Mouse (Mus musculus): ENCODE results near the gene Csnk1e. TPM values are rescaled to one million over a fixed set of nuclear protein-coding genes. Genes with fewer than 3 reads are reported as not detected.

The Csnk1e gene
- polyA plus RNA-seq, 1 experiment from 2014 or later: 71.5 TPM

GRCm38 (mm10) chr15:79445786-79446654 lies 9.3 kb downstream of the Csnk1e start:
- no peak for ATAC-seq (ENCODE audit: low FRiP score, low TSS enrichment)
- no peak overlapping the region for H3K9ac ChIP-seq (replicated peaks; ENCODE audit: low read length)
- 80% methylated on average over 8 of the region's 8 CpGs for WGBS

GRCm38 (mm10) chr15:79443856-79444410 lies 11.4 kb downstream of the Csnk1e start:
- H3K27ac ChIP-seq (ENCODE audit: low read length): no peak overlapping the region
- H3K9me3 ChIP-seq (ENCODE audit: low read length): no peaks in the 10 kb centered on the region
- no peak for ATAC-seq (ENCODE audit: low FRiP score, low TSS enrichment)
- H3K4me1 ChIP-seq (ENCODE audit: insufficient read depth, low read length): peaks cover 32% of the 10 kb centered on the region
- no peaks in the 10 kb centered on the region for H3K36me3 ChIP-seq (ENCODE audit: insufficient read depth, low read length)
- WGBS: 62% methylated on average over 7 of the region's 7 CpGs
- no peak overlapping the region for H3K9ac ChIP-seq (replicated peaks; ENCODE audit: low read length)
- no peak overlapping the region for H3K4me2 ChIP-seq (replicated peaks; ENCODE audit: low read depth, low read length)
- H3K4me3 ChIP-seq (ENCODE audit: low read length): no peak overlapping the region
- no peaks in the 10 kb centered on the region for H3K27me3 ChIP-seq (ENCODE audit: insufficient read depth, low read length)

More at GRCm38 (mm10) chr15:79445786-79446654, 9.3 kb downstream of the Csnk1e start:
- Histone ChIP-seq H3K9me3 (ENCODE audit: low read length) (no peaks in the 10 kb centered on the region), H3K27ac (ENCODE audit: low read length) (no peak overlapping the region), H3K4me1 (ENCODE audit: insufficient read depth, low read length) (peaks cover 11% of the 10 kb centered on the region), H3K4me2 (replicated peaks; ENCODE audit: low read depth, low read length) (no peak overlapping the region), H3K36me3 (ENCODE audit: insufficient read depth, low read length) (no peaks in the 10 kb centered on the region), H3K4me3 (ENCODE audit: low read length) (no peak overlapping the region), H3K27me3 (ENCODE audit: insufficient read depth, low read length) (no peaks in the 10 kb centered on the region)

- 88% methylated on average over 9 of the region's 9 CpGs for WGBS
- Histone ChIP-seq H3K4me1 (ENCODE audit: insufficient read depth, low read length) (peaks cover 41% of the 10 kb centered on the region), H3K9me3 (ENCODE audit: low read length) (no peaks in the 10 kb centered on the region), H3K36me3 (ENCODE audit: insufficient read depth, low read length) (peaks cover 6% of the 10 kb centered on the region; the same call in 1 of the 2 replicates), H3K9ac (replicated peaks; ENCODE audit: low read length) (no peak overlapping the region), H3K27me3 (ENCODE audit: insufficient read depth, low read length) (no peaks in the 10 kb centered on the region), H3K4me2 (replicated peaks; ENCODE audit: low read depth, low read length) (no peak overlapping the region), H3K27ac (ENCODE audit: low read length) (no peak overlapping the region), H3K4me3 (ENCODE audit: low read length) (no peak overlapping the region)
- no peak for ATAC-seq (ENCODE audit: low FRiP score, low TSS enrichment)
These were observed 12.3 kb downstream of the Csnk1e start for GRCm38 (mm10) chr15:79442961-79443518.

GRCm38 (mm10) chr15:79442257-79442611 lies 13.1 kb downstream of the Csnk1e start:
- 1% methylated on average over 6 of the region's 6 CpGs for WGBS
- H3K27ac ChIP-seq (ENCODE audit: low read length): peak overlapping the region; percentile 91
- peak overlapping the region; percentile 70 for H3K4me3 ChIP-seq (ENCODE audit: low read length)
- peaks cover 13% of the 10 kb centered on the region for H3K36me3 ChIP-seq (ENCODE audit: insufficient read depth, low read length)
- peak overlapping the region; percentile 76 for H3K4me2 ChIP-seq (replicated peaks; ENCODE audit: low read depth, low read length)
- H3K9me3 ChIP-seq (ENCODE audit: low read length): no peaks in the 10 kb centered on the region
- no peaks in the 10 kb centered on the region for H3K27me3 ChIP-seq (ENCODE audit: insufficient read depth, low read length)
- peak overlapping the region; percentile 86 for H3K9ac ChIP-seq (replicated peaks; ENCODE audit: low read length)
- H3K4me1 ChIP-seq (ENCODE audit: insufficient read depth, low read length): peaks cover 48% of the 10 kb centered on the region
- ATAC-seq (ENCODE audit: low FRiP score, low TSS enrichment): peak; percentile 10; the same call in 1 of the 2 replicates

GRCm38 (mm10) chr15:79441331-79442256 lies 13.8 kb downstream of the Csnk1e start:
- peak overlapping the region; percentile 91 for H3K27ac ChIP-seq (ENCODE audit: low read length)
- no peaks in the 10 kb centered on the region for H3K9me3 ChIP-seq (ENCODE audit: low read length)
- WGBS: under 1% methylated on average over 81 of the region's 107 CpGs
- peak overlapping the region; percentile 76 for H3K4me2 ChIP-seq (replicated peaks; ENCODE audit: low read depth, low read length)
- peak; percentile 58 for ATAC-seq (ENCODE audit: low FRiP score, low TSS enrichment)
- no peaks in the 10 kb centered on the region for H3K27me3 ChIP-seq (ENCODE audit: insufficient read depth, low read length)
- peaks cover 54% of the 10 kb centered on the region for H3K4me1 ChIP-seq (ENCODE audit: insufficient read depth, low read length)
- peak overlapping the region; percentile 86 for H3K9ac ChIP-seq (replicated peaks; ENCODE audit: low read length)
- H3K36me3 ChIP-seq (ENCODE audit: insufficient read depth, low read length): peaks cover 18% of the 10 kb centered on the region
- H3K4me3 ChIP-seq (ENCODE audit: low read length): peak overlapping the region; percentile 70

- Histone ChIP-seq H3K27me3 (ENCODE audit: insufficient read depth, low read length) (no peaks in the 10 kb centered on the region), H3K4me2 (replicated peaks; ENCODE audit: low read depth, low read length) (peak overlapping the region; percentile 76), H3K36me3 (ENCODE audit: insufficient read depth, low read length) (peaks cover 18% of the 10 kb centered on the region), H3K9me3 (ENCODE audit: low read length) (no peaks in the 10 kb centered on the region), H3K9ac (replicated peaks; ENCODE audit: low read length) (peak overlapping the region; percentile 86), H3K27ac (ENCODE audit: low read length) (peak overlapping the region; percentile 91), H3K4me3 (ENCODE audit: low read length) (peak overlapping the region; percentile 70), H3K4me1 (ENCODE audit: insufficient read depth, low read length) (peaks cover 61% of the 10 kb centered on the region)
- WGBS: 7% methylated on average over 11 of the region's 11 CpGs
- peak; percentile 31; the same call in 1 of the 2 replicates for ATAC-seq (ENCODE audit: low FRiP score, low TSS enrichment)
These were observed 14.6 kb downstream of the Csnk1e start for GRCm38 (mm10) chr15:79440651-79441330.

- no peak overlapping the region; the same call in 1 of the 2 replicates for H3K27ac ChIP-seq (ENCODE audit: low read length)
- no peak for ATAC-seq (ENCODE audit: low FRiP score, low TSS enrichment)
- H3K9ac ChIP-seq (replicated peaks; ENCODE audit: low read length): peak overlapping the region; percentile 86
These were observed 15.1 kb downstream of the Csnk1e start for GRCm38 (mm10) chr15:79440223-79440622.

GRCm38 (mm10) chr15:79439386-79439785 lies 16.0 kb downstream of the Csnk1e start:
- Histone ChIP-seq H3K9me3 (ENCODE audit: low read length) (no peaks in the 10 kb centered on the region), H3K4me2 (replicated peaks; ENCODE audit: low read depth, low read length) (no peak overlapping the region), H3K27me3 (ENCODE audit: insufficient read depth, low read length) (no peaks in the 10 kb centered on the region), H3K4me1 (ENCODE audit: insufficient read depth, low read length) (peaks cover 74% of the 10 kb centered on the region), H3K36me3 (ENCODE audit: insufficient read depth, low read length) (peaks cover 23% of the 10 kb centered on the region), H3K9ac (replicated peaks; ENCODE audit: low read length) (0 out of 2 replicates have a peak overlapping the region, but pooled peaks have one; percentile 7), H3K4me3 (ENCODE audit: low read length) (no peak overlapping the region), H3K27ac (ENCODE audit: low read length) (0 out of 2 replicates have a peak overlapping the region, but pooled peaks have one; percentile 1)
- ATAC-seq (ENCODE audit: low FRiP score, low TSS enrichment): no peak
- 64% methylated on average over 4 of the region's 4 CpGs for WGBS

More at GRCm38 (mm10) chr15:79440223-79440622, 15.1 kb downstream of the Csnk1e start:
- Histone ChIP-seq H3K4me3 (ENCODE audit: low read length) (peak overlapping the region; percentile 70), H3K9me3 (ENCODE audit: low read length) (no peaks in the 10 kb centered on the region), H3K4me1 (ENCODE audit: insufficient read depth, low read length) (peaks cover 67% of the 10 kb centered on the region), H3K36me3 (ENCODE audit: insufficient read depth, low read length) (peaks cover 18% of the 10 kb centered on the region), H3K4me2 (replicated peaks; ENCODE audit: low read depth, low read length) (peak overlapping the region; percentile 76), H3K27me3 (ENCODE audit: insufficient read depth, low read length) (no peaks in the 10 kb centered on the region)
- WGBS: 65% methylated on average over 4 of the region's 4 CpGs
